ENCODE assay signal across 9 mouse cellular contexts in the genomic region with DNA sequence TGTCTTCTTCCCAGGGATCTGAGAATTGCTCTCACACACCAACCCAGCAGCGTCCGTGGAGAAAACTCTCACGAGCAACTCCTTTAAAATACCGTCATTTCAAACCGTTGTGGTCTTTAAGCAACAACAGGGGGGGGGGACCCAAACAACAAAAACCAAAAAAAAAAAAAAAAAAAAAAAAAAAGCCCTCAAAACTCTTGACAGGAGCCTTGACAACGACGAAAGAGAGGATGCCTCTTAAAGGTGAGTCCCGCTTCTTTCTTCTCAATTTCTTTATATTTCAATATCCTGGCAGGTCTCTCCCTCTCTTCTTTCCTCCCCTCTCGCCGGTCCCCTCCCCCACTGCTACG. TPM values are rescaled to one million over a fixed set of nuclear protein-coding genes. Genes with fewer than 3 reads are reported as not detected.
DNase-seq lines count a peak whose midpoint lies in the region; ATAC-seq and TF ChIP-seq lines count a peak whose summit lies in the region.
"Had no signal": no experiment of that assay in that cellular context is flagged by ENCODE, and none has a peak within 500 bp of the region (broad histone marks: within the 10 kb centered on the region; RNA-seq: fewer than 3 reads in every experiment).

No protein-coding gene starts in this region.

- no peak overlapping the region for H3K9ac ChIP-seq in kidney, embryonic 14.5 days (ENCODE audit: low read depth, low read length)
- H3K9ac ChIP-seq in hindbrain, postnatal 0 days (replicated peaks; ENCODE audit: low read length): peak overlapping the region; percentile 84
- H3K9ac ChIP-seq in midbrain, postnatal 0 days (replicated peaks; ENCODE audit: low read length, poor library complexity, severe bottlenecking): no peak overlapping the region

- H3K27me3 ChIP-seq in kidney, embryonic 14.5 days (ENCODE audit: control insufficient read depth, insufficient read depth, low read length): peaks cover 94% of the 10 kb centered on the region
- peaks cover 100% of the 10 kb centered on the region for H3K27me3 ChIP-seq in embryonic facial prominence, embryonic 10.5 days (replicated peaks; ENCODE audit: low read depth, poor library complexity, severe bottlenecking)
- H3K27me3 ChIP-seq in hindbrain, postnatal 0 days (ENCODE audit: insufficient read depth, low read length): peaks cover 20% of the 10 kb centered on the region
- H3K27me3 ChIP-seq in midbrain, postnatal 0 days (ENCODE audit: insufficient read depth, low read length): peaks cover 93% of the 10 kb centered on the region
- H3K27me3 ChIP-seq: Patski had no signal

- ATAC-seq in kidney, embryonic 14.5 days (ENCODE audit: low FRiP score, low TSS enrichment): no peak
- ATAC-seq in hindbrain, postnatal 0 days: no peak
- no peak for ATAC-seq in midbrain, postnatal 0 days (ENCODE audit: low FRiP score)
- ATAC-seq: Patski had no signal

- H3K4me1 ChIP-seq in kidney, embryonic 14.5 days (ENCODE audit: control insufficient read depth, insufficient read depth, low read length): peaks cover 12% of the 10 kb centered on the region
- peaks cover 52% of the 10 kb centered on the region for H3K4me1 ChIP-seq in embryonic facial prominence, embryonic 10.5 days
- H3K4me1 ChIP-seq in hindbrain, postnatal 0 days (ENCODE audit: insufficient read depth, low read length): peaks cover 4% of the 10 kb centered on the region; the same call in 1 of the 2 replicates
- H3K4me1 ChIP-seq in midbrain, postnatal 0 days (ENCODE audit: insufficient read depth, low read length): no peaks in the 10 kb centered on the region

- no peaks in the 10 kb centered on the region for H3K36me3 ChIP-seq in kidney, embryonic 14.5 days (ENCODE audit: control insufficient read depth, insufficient read depth, low read length)
- no peaks in the 10 kb centered on the region for H3K36me3 ChIP-seq in embryonic facial prominence, embryonic 10.5 days (replicated peaks)
- H3K36me3 ChIP-seq in hindbrain, postnatal 0 days (ENCODE audit: insufficient read depth, low read length): no peaks in the 10 kb centered on the region
- H3K36me3 ChIP-seq in midbrain, postnatal 0 days (ENCODE audit: insufficient read depth, low read length): no peaks in the 10 kb centered on the region

- no peak for DNase-seq in kidney, adult 8-10 months
- no peak for DNase-seq in embryonic facial prominence, embryonic 10.5 days (ENCODE audit: low spot score)
- DNase-seq in hindbrain, postnatal 0 days (ENCODE audit: low spot score): no peak
- no peak for DNase-seq in midbrain, postnatal 0 days (ENCODE audit: low spot score)
- DNase-seq in natural killer cell, adult 2 months (ENCODE audit: low spot score in 2 of 2): no peak
- DNase-seq in gastrocnemius, postnatal 25 days: no peak
- no peak for DNase-seq in adrenal gland, postnatal 36 days

- peak overlapping the region; percentile 27 for H3K4me3 ChIP-seq in kidney, embryonic 14.5 days (ENCODE audit: low read length)
- peak overlapping the region; percentile 61 for H3K4me3 ChIP-seq in embryonic facial prominence, embryonic 10.5 days
- peak overlapping the region; percentile 60 for H3K4me3 ChIP-seq in hindbrain, postnatal 0 days (ENCODE audit: low read length)
- H3K4me3 ChIP-seq in midbrain, postnatal 0 days (ENCODE audit: low read depth, low read length): peak overlapping the region; percentile 35

- TF ChIP-seq CTCF in hindbrain, postnatal 0 days (IDR thresholded peaks at IDR 0.05; ENCODE audit: low read depth): no peak
- no peak for TF ChIP-seq CTCF in midbrain, postnatal 0 days (IDR thresholded peaks at IDR 0.05)

- WGBS in kidney, embryonic 14.5 days: 0% methylated on average over 11 of the region's 11 CpGs
- under 1% methylated on average over 11 of the region's 11 CpGs for WGBS in embryonic facial prominence, embryonic 10.5 days
- under 1% methylated on average over 11 of the region's 11 CpGs for WGBS in hindbrain, postnatal 0 days
- under 1% methylated on average over 11 of the region's 11 CpGs for WGBS in midbrain, postnatal 0 days

- no peaks in the 10 kb centered on the region for H3K9me3 ChIP-seq in kidney, embryonic 14.5 days (ENCODE audit: control insufficient read depth, low read length)
- no peaks in the 10 kb centered on the region for H3K9me3 ChIP-seq in embryonic facial prominence, embryonic 10.5 days
- no peaks in the 10 kb centered on the region for H3K9me3 ChIP-seq in hindbrain, postnatal 0 days (ENCODE audit: low read length)
- H3K9me3 ChIP-seq in midbrain, postnatal 0 days (ENCODE audit: low read length): no peaks in the 10 kb centered on the region

- peak overlapping the region; percentile 41 for H3K4me2 ChIP-seq in kidney, embryonic 14.5 days (replicated peaks; ENCODE audit: low read depth, low read length)
- H3K4me2 ChIP-seq in hindbrain, postnatal 0 days (ENCODE audit: low read depth, low read length): peak overlapping the region; percentile 65
- H3K4me2 ChIP-seq in midbrain, postnatal 0 days (ENCODE audit: low read depth, low read length, poor library complexity, severe bottlenecking): peak overlapping the region; percentile 44

- no peak overlapping the region for H3K27ac ChIP-seq in kidney, embryonic 14.5 days (ENCODE audit: low read depth, low read length)
- H3K27ac ChIP-seq in embryonic facial prominence, embryonic 10.5 days (replicated peaks): peak overlapping the region; percentile 89
- peak overlapping the region; percentile 86 for H3K27ac ChIP-seq in hindbrain, postnatal 0 days
- no peak overlapping the region for H3K27ac ChIP-seq in midbrain, postnatal 0 days (ENCODE audit: low read depth, low read length)

RNA-seq across cellular contexts. Expression of a gene that starts 7.0 kb away (rescaled TPM):
- polyA plus RNA-seq in kidney, embryonic 14.5 days (2014; fragmentation: Nextera tagmentation; extraction: Ambion mirVana): 0.12 and 0.46 TPM in 2 replicates
- polyA plus RNA-seq in embryonic facial prominence, embryonic 10.5 days (2016; fragmentation: Nextera tagmentation; extraction: Ambion mirVana): 13.0 and 22.3 TPM in 2 replicates
- 88.7 and 136 TPM in 2 replicates for total RNA-seq in hindbrain, postnatal 0 days (2014; rRNA removed)
- polyA plus RNA-seq in hindbrain, postnatal 0 days (2015; fragmentation: Nextera tagmentation; extraction: Ambion mirVana): 68.7 and 82.3 TPM in 2 replicates
- 15.4 and 27.1 TPM in 2 replicates for total RNA-seq in midbrain, postnatal 0 days (2014; rRNA removed)
- polyA plus RNA-seq in midbrain, postnatal 0 days (2015; fragmentation: Nextera tagmentation; extraction: Ambion mirVana): 6.9 and 11.3 TPM in 2 replicates
- total RNA-seq in gastrocnemius, postnatal 25 days (2021): not detected
- total RNA-seq in adrenal gland, postnatal 36 days (2021): not detected
- polyA plus RNA-seq: Patski had no signal

Comparison
In these comparisons a context has a peak if more than half of its experiments do, and no peak if none do; other contexts are left out.
1. H3K27ac ChIP-seq: peak in embryonic facial prominence, embryonic 10.5 days (single experiment) and hindbrain, postnatal 0 days (single experiment); none in kidney, embryonic 14.5 days (single experiment) and midbrain, postnatal 0 days (single experiment).
2. RNA of a gene that starts 7.0 kb away (total RNA-seq): 88.7 to 136 TPM in hindbrain, postnatal 0 days and 15.4 to 27.1 TPM in midbrain, postnatal 0 days; not detected in gastrocnemius, postnatal 25 days and not detected in adrenal gland, postnatal 36 days; every median in the first group is over 10 times any median in the second.
3. Peak in every context shown above with its lines, with median percentiles within 50 percentile points of each other: H3K4me2 ChIP-seq and H3K4me3 ChIP-seq.